Mouse (Mus musculus) testis, adult 2 months (tissue): Measurements from ENCODE around the gene Eaf1. TPM values are rescaled to one million over a fixed set of nuclear protein-coding genes. Genes with fewer than 3 reads are reported as not detected.
"Not testable (repeated sequence)": the region's sequence is repeated elsewhere in the genome, so short reads cannot be mapped to it uniquely, and the experiment has no call there.

Source experiments
- H3K27ac ChIP-seq: fragments of 200-500 bp; 2 replicates; pipeline ENCODE4 v1.5.1; 2012; ENCODE audit warnings: low read depth, low read length; ENCODE audit not compliant: control insufficient read depth, insufficient read depth
- H3K27me3 ChIP-seq: fragments of 200-500 bp; 2 replicates; pipeline ENCODE4 v1.6.1; 2012; ENCODE audit warnings: mild to moderate bottlenecking, low read length, moderate library complexity; ENCODE audit not compliant: control insufficient read depth, insufficient read depth
- H3K36me3 ChIP-seq: fragments of 200-500 bp; 2 replicates; pipeline ENCODE4 v1.6.1; 2012; ENCODE audit warnings: mild to moderate bottlenecking, low read length; ENCODE audit not compliant: control insufficient read depth, insufficient read depth
- H3K4me1 ChIP-seq: fragments of 200-500 bp; 2 replicates; pipeline ENCODE4 v1.6.1; 2012; ENCODE audit warnings: low read length; ENCODE audit not compliant: control insufficient read depth, insufficient read depth
- H3K4me3 ChIP-seq: fragments of 200-500 bp; 2 replicates; pipeline ENCODE4 v1.5.1; 2012; ENCODE audit warnings: low read depth, mild to moderate bottlenecking, low read length, moderate library complexity, mixed read lengths; ENCODE audit not compliant: control insufficient read depth
- CTCF ChIP-seq: fragments of 200-500 bp; IDR thresholded peaks from 2 replicates; pipeline ENCODE4 v1.5.1; 2012; ENCODE audit warnings: low read depth, mild to moderate bottlenecking, inconsistent platforms, low read length, moderate library complexity; ENCODE audit not compliant: control insufficient read depth, insufficient read depth, insufficient replicate concordance
- POLR2A ChIP-seq: fragments of 200-500 bp; IDR thresholded peaks from 2 replicates; pipeline ENCODE4 v1.6.1; 2012; ENCODE audit warnings: low read depth, mild to moderate bottlenecking, inconsistent platforms, low read length, moderate library complexity; ENCODE audit not compliant: control insufficient read depth
- polyA plus RNA-seq: library from polyadenylated mRNA; depleted of rRNA; stranded (reverse); fragments of >200 nt; gene quantifications from 2 replicates; pipeline ENCODE4 v1.2.3, GENCODE M21; 2012; rRNA removed

The Eaf1 gene
- polyA plus RNA-seq = 27.1 and 37.5 TPM in 2 replicates

- H3K4me3 ChIP-seq = peak within 1 kb of the TSS; percentile 81
- peak within 1 kb of the TSS; percentile 79 for H3K27ac ChIP-seq
- TF ChIP-seq CTCF = no peak
- TF ChIP-seq POLR2A = no peak
- H3K27me3 ChIP-seq = no peaks in the 10 kb centered on the region
- no peaks in the 10 kb centered on the region; the same call in none of the 2 replicates for H3K36me3 ChIP-seq
- H3K4me1 ChIP-seq = peaks cover 3% of the 10 kb centered on the region; the same call in 1 of the 2 replicates
These were observed at the start of gene Eaf1 for GRCm38 (mm10) chr14:31494349-31494974. TSS of gene Eaf1 (plus strand) at chr14:31494399.

DNA sequence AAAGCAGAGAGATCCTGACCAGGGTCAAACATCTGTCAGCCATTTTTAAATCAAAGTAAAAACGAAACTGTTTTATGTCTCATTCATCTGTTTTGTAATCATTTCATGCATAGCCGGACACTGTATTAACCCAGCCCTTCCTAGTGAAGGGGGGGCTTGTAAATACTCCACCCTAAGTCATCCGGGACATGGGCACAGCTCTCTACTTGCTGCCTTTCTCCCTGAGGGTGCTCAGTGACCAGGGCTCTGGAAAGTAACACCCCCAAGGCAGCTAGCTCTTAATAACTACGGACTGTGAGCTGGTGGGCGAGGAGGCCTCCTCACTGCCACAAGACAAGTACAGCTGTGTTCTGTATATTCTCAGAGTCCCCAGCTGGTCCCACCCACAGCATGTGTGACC is 45.2 kb upstream of the Eaf1 start:
- no peak for TF ChIP-seq POLR2A
- TF ChIP-seq CTCF = no peak
- no peak overlapping the region for H3K27ac ChIP-seq

DNA sequence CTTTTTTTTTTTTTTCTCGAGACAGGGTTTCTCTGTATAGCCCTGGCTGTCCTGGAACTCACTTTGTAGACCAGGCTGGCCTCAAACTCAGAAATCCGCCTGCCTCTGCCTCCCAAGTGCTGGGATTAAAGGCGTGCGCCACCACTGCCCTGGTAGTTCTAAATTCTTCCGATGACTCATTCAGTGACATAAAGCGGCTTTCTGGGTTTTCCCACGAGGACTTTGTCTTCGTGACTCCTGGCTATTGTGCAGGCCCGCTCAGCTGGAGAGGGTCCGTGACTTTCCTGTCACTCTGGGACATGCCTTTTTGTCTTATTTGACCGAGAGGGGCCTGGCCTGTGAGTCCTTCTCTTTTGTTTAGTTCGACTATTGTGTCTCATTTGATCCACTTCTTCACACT is 40.3 kb upstream of the Eaf1 start:
- not testable (repeated sequence) for H3K4me1 ChIP-seq, H3K4me3 ChIP-seq, H3K36me3 ChIP-seq, H3K27me3 ChIP-seq, H3K27ac ChIP-seq

More for the DNA sequence above, 45.2 kb upstream of the Eaf1 start:
- Histone ChIP-seq H3K36me3 (no peaks in the 10 kb centered on the region), H3K4me1 (no peaks in the 10 kb centered on the region), H3K27me3 (no peaks in the 10 kb centered on the region), H3K4me3 (no peak overlapping the region)

- peaks cover 2% of the 10 kb centered on the region; the same call in 1 of the 2 replicates for H3K4me1 ChIP-seq
- no peaks in the 10 kb centered on the region for H3K27me3 ChIP-seq
- no peak overlapping the region for H3K27ac ChIP-seq
- TF ChIP-seq CTCF (peak; percentile 70), POLR2A (no peak)
- no peaks in the 10 kb centered on the region for H3K36me3 ChIP-seq
- H3K4me3 ChIP-seq = no peak overlapping the region
These were observed 39.2 kb upstream of the Eaf1 start for GRCm38 (mm10) chr14:31454849-31455566.

- H3K27me3 ChIP-seq = no peaks in the 10 kb centered on the region
- TF ChIP-seq POLR2A = no peak
- TF ChIP-seq CTCF = no peak
- H3K4me3 ChIP-seq = no peak overlapping the region
- H3K27ac ChIP-seq = no peak overlapping the region
- peaks cover 2% of the 10 kb centered on the region; the same call in 1 of the 2 replicates for H3K4me1 ChIP-seq
- H3K36me3 ChIP-seq = no peaks in the 10 kb centered on the region
These were observed 38.0 kb upstream of the Eaf1 start for GRCm38 (mm10) chr14:31456064-31456721.

DNA sequence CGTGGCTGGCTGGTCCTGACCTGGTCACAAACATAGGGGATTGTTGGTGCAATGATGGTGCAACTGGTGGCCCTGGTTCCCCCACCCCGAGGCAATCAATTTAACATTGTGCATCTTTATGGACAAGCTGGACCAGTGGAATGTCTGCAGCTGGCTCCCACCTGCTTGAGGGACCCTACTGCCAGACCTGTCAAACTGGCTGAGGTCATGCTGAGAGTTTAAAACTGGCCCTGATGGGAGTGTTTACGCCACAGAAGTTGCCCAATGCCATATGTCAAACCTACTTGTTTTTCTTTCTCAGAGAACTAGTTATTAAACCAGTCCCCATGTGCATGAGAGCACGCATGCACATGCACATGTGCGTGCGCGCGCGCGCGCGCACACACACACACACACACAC is 36.2 kb upstream of the Eaf1 start:
- no peak for TF ChIP-seq POLR2A
- no peaks in the 10 kb centered on the region; the same call in 1 of the 2 replicates for H3K36me3 ChIP-seq
- peaks cover 2% of the 10 kb centered on the region for H3K4me1 ChIP-seq
- H3K4me3 ChIP-seq = no peak overlapping the region
- no peaks in the 10 kb centered on the region for H3K27me3 ChIP-seq
- no peak overlapping the region for H3K27ac ChIP-seq

GRCm38 (mm10) chr14:31462226-31462625 is 32.0 kb upstream of the Eaf1 start:
- H3K4me3 ChIP-seq = not testable (repeated sequence)

DNA sequence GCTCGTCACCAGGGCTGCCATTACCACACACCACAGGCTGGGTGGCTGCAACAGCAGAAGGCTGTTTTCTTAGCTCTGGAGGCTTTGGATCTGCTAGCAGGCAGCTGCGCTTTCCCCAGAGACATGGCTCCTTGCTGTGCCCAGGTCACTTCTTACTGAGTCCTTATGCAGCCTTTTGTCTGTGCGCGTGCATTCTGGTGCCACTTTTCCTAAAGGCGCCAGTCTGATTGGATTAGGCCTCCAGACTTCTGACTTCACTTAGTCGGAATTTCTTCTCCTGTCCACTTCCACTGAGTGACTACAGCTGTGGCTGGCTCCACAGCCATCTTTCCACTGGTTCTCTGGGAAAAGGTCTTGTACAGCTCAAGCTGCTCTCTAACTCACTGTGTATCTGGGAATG is 31.3 kb upstream of the Eaf1 start:
- Histone ChIP-seq H3K36me3 (no peaks in the 10 kb centered on the region; the same call in 1 of the 2 replicates), H3K4me1 (no peaks in the 10 kb centered on the region; the same call in 1 of the 2 replicates), H3K27me3 (no peaks in the 10 kb centered on the region), H3K4me3 (no peak overlapping the region), H3K27ac (peak overlapping the region; percentile 41; the same call in 1 of the 2 replicates)
- TF ChIP-seq CTCF (no peak), POLR2A (no peak)

More at GRCm38 (mm10) chr14:31462226-31462625, 32.0 kb upstream of the Eaf1 start:
- not testable (repeated sequence) for H3K36me3 ChIP-seq, H3K4me1 ChIP-seq, H3K27ac ChIP-seq, H3K27me3 ChIP-seq
